Mouse (Mus musculus): ENCODE measurements around the gene Araf. TPM values are rescaled to one million over a fixed set of nuclear protein-coding genes. Genes with fewer than 3 reads are reported as not detected.
A peak's percentile ranks its signal among the peaks of the same experiment; 100 is the strongest.

Gene Araf
- polyA plus RNA-seq, 1 experiment from 2014 or later, result 292 TPM

DNA sequence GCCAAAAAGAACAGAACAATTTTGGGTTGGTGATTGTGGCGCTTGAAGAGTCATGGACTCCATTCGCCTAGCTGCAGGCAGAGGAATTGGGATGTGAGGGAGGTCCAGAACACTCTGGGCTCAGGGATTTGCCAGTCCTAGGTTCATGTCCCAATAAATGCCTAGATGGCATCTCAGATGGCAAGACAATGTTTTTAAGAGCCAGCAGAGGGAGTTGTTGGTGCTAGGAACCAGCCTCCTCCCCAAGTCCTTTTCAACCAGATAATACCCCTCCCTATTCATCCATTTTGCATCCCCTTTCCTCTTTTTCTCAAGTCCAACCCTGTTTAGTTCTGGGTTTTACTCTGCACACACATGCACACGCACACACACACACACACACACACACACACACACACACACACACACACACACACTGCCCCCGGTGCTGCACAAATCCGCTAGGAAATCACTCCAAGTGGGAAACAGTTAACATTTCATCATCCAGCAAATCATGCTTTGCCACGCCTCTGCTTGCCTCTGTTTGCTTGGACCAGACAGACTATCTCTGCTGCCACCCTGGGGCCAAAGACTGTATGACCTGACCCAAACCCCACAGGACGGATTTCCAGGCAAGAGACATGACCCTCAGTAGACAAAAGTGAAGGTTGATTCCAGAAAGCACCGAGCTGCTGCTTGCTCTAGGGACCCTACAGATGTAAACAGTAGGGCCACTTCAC lies 22.3 kb downstream of the Araf start:
- H3K27me3 ChIP-seq (ENCODE audit: control insufficient read depth, insufficient read depth, low read length), result no peaks in the 10 kb centered on the region
- no peaks in the 10 kb centered on the region for H3K4me1 ChIP-seq (ENCODE audit: control insufficient read depth, insufficient read depth, low read length)
- H3K9me3 ChIP-seq (ENCODE audit: control insufficient read depth, low read length), result no peaks in the 10 kb centered on the region
- no peaks in the 10 kb centered on the region for H3K36me3 ChIP-seq (ENCODE audit: control insufficient read depth, insufficient read depth, low read length)
- peak overlapping the region; percentile 29; the same call in 1 of the 2 replicates for H3K9ac ChIP-seq (replicated peaks; ENCODE audit: low read length)
- peak overlapping the region; percentile 54 for H3K4me2 ChIP-seq (ENCODE audit: low read length)
- 47% methylated on average over 8 of the region's 8 CpGs for WGBS
- H3K27ac ChIP-seq (replicated peaks; ENCODE audit: low read depth, low read length), result peak overlapping the region; percentile 81
- peak overlapping the region; percentile 23 for H3K4me3 ChIP-seq (replicated peaks; ENCODE audit: low read depth, low read length)
- peak; percentile 63 for DNase-seq
- ATAC-seq (ENCODE audit: low FRiP score, low TSS enrichment), result peak; percentile 46; the same call in 1 of the 2 replicates

DNA sequence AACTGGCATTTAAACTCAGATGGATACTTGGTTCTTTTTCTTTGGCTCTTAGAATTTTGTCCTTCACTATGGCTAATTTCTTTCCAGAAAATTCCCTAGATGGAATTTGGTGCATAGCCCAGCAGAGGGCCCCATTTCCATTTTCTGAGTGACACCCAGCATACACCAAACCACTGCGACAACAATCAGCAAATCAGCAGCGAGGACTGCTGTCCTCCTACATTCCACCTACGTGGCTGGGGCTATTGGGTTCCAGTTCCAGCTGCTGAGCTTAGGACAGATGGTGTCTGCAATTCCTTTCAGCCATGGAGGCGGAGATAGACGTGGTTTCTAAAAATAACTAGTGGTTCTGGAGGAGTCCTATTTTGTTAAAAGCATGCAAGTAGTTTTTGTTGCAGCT lies 31.3 kb downstream of the Araf start:
- DNase-seq (peak; percentile 54), ATAC-seq (ENCODE audit: low FRiP score, low TSS enrichment) (no peak)
- Histone ChIP-seq H3K4me3 (replicated peaks; ENCODE audit: low read depth, low read length) (no peak overlapping the region), H3K27me3 (ENCODE audit: control insufficient read depth, insufficient read depth, low read length) (no peaks in the 10 kb centered on the region), H3K9ac (replicated peaks; ENCODE audit: low read length) (no peak overlapping the region), H3K27ac (replicated peaks; ENCODE audit: low read depth, low read length) (no peak overlapping the region), H3K4me2 (ENCODE audit: low read length) (no peak overlapping the region), H3K9me3 (ENCODE audit: control insufficient read depth, low read length) (no peaks in the 10 kb centered on the region), H3K36me3 (ENCODE audit: control insufficient read depth, insufficient read depth, low read length) (no peaks in the 10 kb centered on the region), H3K4me1 (ENCODE audit: control insufficient read depth, insufficient read depth, low read length) (no peaks in the 10 kb centered on the region)
- 38% methylated on average over 5 of the region's 5 CpGs for whole genome bisulfite sequencing

GRCm38 (mm10) chrX:20847232-20847631 lies 49.6 kb downstream of the Araf start:
- no peak overlapping the region for H3K4me3 ChIP-seq (replicated peaks; ENCODE audit: low read depth, low read length)
- no peaks in the 10 kb centered on the region for H3K9me3 ChIP-seq (ENCODE audit: control insufficient read depth, low read length)
- no peak overlapping the region for H3K9ac ChIP-seq (replicated peaks; ENCODE audit: low read length)
- H3K27ac ChIP-seq (replicated peaks; ENCODE audit: low read depth, low read length), result no peak overlapping the region
- ATAC-seq (ENCODE audit: low FRiP score, low TSS enrichment), result no peak
- peaks cover 8% of the 10 kb centered on the region for H3K4me1 ChIP-seq (ENCODE audit: control insufficient read depth, insufficient read depth, low read length)
- H3K4me2 ChIP-seq (ENCODE audit: low read length), result no peak overlapping the region
- H3K36me3 ChIP-seq (ENCODE audit: control insufficient read depth, insufficient read depth, low read length), result peaks cover 12% of the 10 kb centered on the region
- DNase-seq, result no peak
- 90% methylated on average over 3 of the region's 3 CpGs for WGBS
- H3K27me3 ChIP-seq (ENCODE audit: control insufficient read depth, insufficient read depth, low read length), result no peaks in the 10 kb centered on the region

DNA sequence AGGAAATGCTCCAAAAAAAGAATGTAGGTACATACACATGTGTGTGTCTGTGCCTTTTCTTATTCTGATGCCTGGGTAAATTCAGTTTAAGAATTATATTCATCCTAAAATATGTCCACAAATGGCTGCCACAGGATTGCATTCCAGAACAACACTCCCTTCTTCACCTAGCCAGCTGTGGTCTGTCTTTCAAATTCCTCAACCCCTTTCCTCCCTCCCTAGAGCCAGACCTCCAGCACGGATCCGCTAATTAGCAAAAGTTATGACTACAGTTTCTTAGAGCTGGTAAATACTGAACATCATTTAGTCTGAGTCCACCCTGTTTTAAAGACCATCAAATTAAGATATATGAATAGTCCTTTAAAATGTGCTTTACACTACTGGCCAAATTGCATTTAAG lies 50.2 kb downstream of the Araf start:
- Histone ChIP-seq H3K4me2 (ENCODE audit: low read length) (peak overlapping the region; percentile 46), H3K36me3 (ENCODE audit: control insufficient read depth, insufficient read depth, low read length) (peaks cover 12% of the 10 kb centered on the region), H3K4me3 (replicated peaks; ENCODE audit: low read depth, low read length) (0 out of 2 replicates have a peak overlapping the region, but pooled peaks have one; percentile 4), H3K4me1 (ENCODE audit: control insufficient read depth, insufficient read depth, low read length) (peaks cover 8% of the 10 kb centered on the region), H3K27me3 (ENCODE audit: control insufficient read depth, insufficient read depth, low read length) (no peaks in the 10 kb centered on the region), H3K27ac (replicated peaks; ENCODE audit: low read depth, low read length) (peak overlapping the region; percentile 75), H3K9ac (replicated peaks; ENCODE audit: low read length) (no peak overlapping the region), H3K9me3 (ENCODE audit: control insufficient read depth, low read length) (no peaks in the 10 kb centered on the region)
- DNase-seq (no peak), ATAC-seq (ENCODE audit: low FRiP score, low TSS enrichment) (no peak)
- WGBS, result 30% methylated on average over 2 of the region's 2 CpGs

GRCm38 (mm10) chrX:20848256-20848984 lies 50.8 kb downstream of the Araf start:
- peaks cover 18% of the 10 kb centered on the region for H3K36me3 ChIP-seq (ENCODE audit: control insufficient read depth, insufficient read depth, low read length)
- no peaks in the 10 kb centered on the region for H3K27me3 ChIP-seq (ENCODE audit: control insufficient read depth, insufficient read depth, low read length)
- peak overlapping the region; percentile 69 for H3K9ac ChIP-seq (replicated peaks; ENCODE audit: low read length)
- H3K4me1 ChIP-seq (ENCODE audit: control insufficient read depth, insufficient read depth, low read length), result peaks cover 8% of the 10 kb centered on the region
- H3K27ac ChIP-seq (replicated peaks; ENCODE audit: low read depth, low read length), result peak overlapping the region; percentile 80
- H3K4me2 ChIP-seq (ENCODE audit: low read length), result peak overlapping the region; percentile 69
- 24% methylated on average over 42 of the region's 42 CpGs for WGBS
- no peaks in the 10 kb centered on the region for H3K9me3 ChIP-seq (ENCODE audit: control insufficient read depth, low read length)
- DNase-seq (peak; percentile 96), ATAC-seq (ENCODE audit: low FRiP score, low TSS enrichment) (peak; percentile 98)
- peak overlapping the region; percentile 56 for H3K4me3 ChIP-seq (replicated peaks; ENCODE audit: low read depth, low read length)

DNA sequence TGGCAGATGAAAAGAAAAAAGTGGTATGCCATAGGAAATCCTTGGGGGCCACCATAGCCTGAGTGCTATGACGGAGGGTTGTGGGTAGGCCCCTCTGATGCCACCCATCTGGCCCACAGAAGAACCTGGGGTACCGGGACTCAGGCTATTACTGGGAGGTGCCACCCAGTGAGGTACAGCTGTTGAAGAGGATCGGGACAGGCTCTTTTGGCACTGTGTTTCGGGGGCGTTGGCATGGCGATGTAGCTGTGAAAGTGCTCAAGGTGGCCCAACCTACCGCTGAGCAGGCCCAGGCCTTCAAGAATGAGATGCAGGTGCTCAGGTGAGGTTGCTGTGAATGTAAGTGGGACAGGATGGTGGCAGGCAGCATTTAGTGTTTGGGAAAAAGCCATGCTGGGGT lies 56.2 kb downstream of the Araf start:
- DNase-seq, result no peak
- ATAC-seq (ENCODE audit: low FRiP score, low TSS enrichment), result no peak
- H3K27me3 ChIP-seq (ENCODE audit: control insufficient read depth, insufficient read depth, low read length), result no peaks in the 10 kb centered on the region
- H3K4me2 ChIP-seq (ENCODE audit: low read length), result no peak overlapping the region
- no peak overlapping the region for H3K4me3 ChIP-seq (replicated peaks; ENCODE audit: low read depth, low read length)
- H3K4me1 ChIP-seq (ENCODE audit: control insufficient read depth, insufficient read depth, low read length), result peaks cover 8% of the 10 kb centered on the region
- no peak overlapping the region for H3K27ac ChIP-seq (replicated peaks; ENCODE audit: low read depth, low read length)
- 94% methylated on average over 7 of the region's 7 CpGs for WGBS
- H3K9ac ChIP-seq (replicated peaks; ENCODE audit: low read length), result no peak overlapping the region
- peaks cover 34% of the 10 kb centered on the region for H3K36me3 ChIP-seq (ENCODE audit: control insufficient read depth, insufficient read depth, low read length)
- H3K9me3 ChIP-seq (ENCODE audit: control insufficient read depth, low read length), result no peaks in the 10 kb centered on the region

DNA sequence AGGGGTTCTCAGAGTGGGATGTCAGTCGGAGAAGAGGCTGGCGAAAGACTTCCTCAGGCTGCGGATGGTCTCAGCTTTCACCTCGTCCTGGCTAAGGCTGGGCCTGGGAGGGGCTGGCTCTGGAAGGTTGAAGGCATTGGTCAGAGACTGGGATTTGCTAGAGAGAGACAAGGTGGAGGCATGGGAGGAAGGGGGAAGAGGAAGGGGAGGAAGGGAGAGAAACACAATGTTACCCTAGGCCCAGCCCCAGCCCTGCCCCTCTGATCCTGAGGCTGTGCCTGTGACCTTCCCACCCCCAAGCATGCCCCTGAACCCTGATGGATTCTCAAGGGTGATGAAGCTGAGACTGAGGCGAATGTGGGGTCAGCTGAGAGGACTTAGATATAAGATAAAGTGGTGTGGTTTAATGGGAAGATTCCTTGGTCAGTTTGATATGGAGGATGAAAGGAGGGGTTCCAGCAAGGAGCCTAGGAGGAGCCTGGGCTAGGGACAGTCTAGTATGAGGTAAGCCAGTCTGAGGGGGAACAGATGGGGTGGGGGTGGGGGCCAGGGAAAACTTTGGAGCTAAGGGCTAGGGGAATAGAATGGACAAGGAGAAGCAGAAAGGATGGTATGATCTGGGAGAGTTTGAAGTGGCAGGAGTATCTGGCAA lies 64.0 kb downstream of the Araf start:
- H3K4me3 ChIP-seq (replicated peaks; ENCODE audit: low read depth, low read length), result no peak overlapping the region
- ATAC-seq (ENCODE audit: low FRiP score, low TSS enrichment) (no peak; the same call in 1 of the 2 replicates), DNase-seq (no peak)
- H3K27ac ChIP-seq (replicated peaks; ENCODE audit: low read depth, low read length), result no peak overlapping the region
- no peaks in the 10 kb centered on the region for H3K9me3 ChIP-seq (ENCODE audit: control insufficient read depth, low read length)
- no peak overlapping the region for H3K4me2 ChIP-seq (ENCODE audit: low read length)
- no peaks in the 10 kb centered on the region for H3K27me3 ChIP-seq (ENCODE audit: control insufficient read depth, insufficient read depth, low read length)
- 57% methylated on average over 5 of the region's 5 CpGs for WGBS
- peaks cover 21% of the 10 kb centered on the region; the same call in 1 of the 2 replicates for H3K36me3 ChIP-seq (ENCODE audit: control insufficient read depth, insufficient read depth, low read length)
- no peaks in the 10 kb centered on the region for H3K4me1 ChIP-seq (ENCODE audit: control insufficient read depth, insufficient read depth, low read length)
- H3K9ac ChIP-seq (replicated peaks; ENCODE audit: low read length), result no peak overlapping the region

GRCm38 (mm10) chrX:20862105-20863065 lies 64.8 kb downstream of the Araf start:
- ATAC-seq (ENCODE audit: low FRiP score, low TSS enrichment) (no peak), DNase-seq (no peak)
- Histone ChIP-seq H3K4me3 (replicated peaks; ENCODE audit: low read depth, low read length) (no peak overlapping the region), H3K4me2 (ENCODE audit: low read length) (no peak overlapping the region), H3K36me3 (ENCODE audit: control insufficient read depth, insufficient read depth, low read length) (peaks cover 21% of the 10 kb centered on the region; the same call in 1 of the 2 replicates), H3K27ac (replicated peaks; ENCODE audit: low read depth, low read length) (no peak overlapping the region), H3K4me1 (ENCODE audit: control insufficient read depth, insufficient read depth, low read length) (no peaks in the 10 kb centered on the region), H3K9ac (replicated peaks; ENCODE audit: low read length) (no peak overlapping the region), H3K27me3 (ENCODE audit: control insufficient read depth, insufficient read depth, low read length) (no peaks in the 10 kb centered on the region), H3K9me3 (ENCODE audit: control insufficient read depth, low read length) (no peaks in the 10 kb centered on the region)
- WGBS, result 56% methylated on average over 29 of the region's 29 CpGs

Measured in midbrain, embryonic 14.5 days (tissue).